Mouse (Mus musculus) myocyte (in vitro differentiated cells): ENCODE data around the gene Tia1. TPM values are rescaled to one million over a fixed set of nuclear protein-coding genes. Genes with fewer than 3 reads are reported as not detected.

Experiments
- H3K27me3 ChIP-seq: one replicate; pipeline ENCODE4 v1.6.1; 2011; ENCODE audit not compliant: control insufficient read depth, insufficient read depth, insufficient read length
- H3K36me3 ChIP-seq: one replicate; pipeline ENCODE4 v1.6.1; 2011; ENCODE audit not compliant: control insufficient read depth, insufficient read depth
- H3K4me2 ChIP-seq: one replicate; pipeline ENCODE4 v1.6.1; 2011; ENCODE audit warnings: low read depth, control low read depth
- H3K4me3 ChIP-seq: one replicate; pipeline ENCODE4 v1.5.1; 2011; ENCODE audit warnings: mild to moderate bottlenecking, control low read depth, moderate library complexity
- H3K79me2 ChIP-seq: one replicate; pipeline ENCODE4 v1.6.1; 2011; ENCODE audit not compliant: control insufficient read depth, insufficient read depth
- H3ac ChIP-seq: one replicate; pipeline ENCODE4 v1.6.1; 2011; ENCODE audit not compliant: control insufficient read depth, insufficient read length
- CEBPB ChIP-seq: IDR thresholded peaks from 2 replicates; pipeline ENCODE4 v1.6.1; 2011; ENCODE audit warnings: mild to moderate bottlenecking, moderate library complexity; ENCODE audit not compliant: poor library complexity, insufficient read depth, severe bottlenecking
- E2F4 ChIP-seq: IDR thresholded peaks from one replicate; pipeline ENCODE4 v1.6.1; 2011; ENCODE audit warnings: mild to moderate bottlenecking, control low read depth, moderate library complexity; ENCODE audit not compliant: insufficient read depth
- MAX ChIP-seq: IDR thresholded peaks from one replicate; pipeline ENCODE4 v1.6.1; 2011; ENCODE audit warnings: low read depth, mild to moderate bottlenecking, control low read depth
- MYOD1 ChIP-seq, 3 experiments: IDR thresholded peaks; one replicate each; pipeline ENCODE4 v1.6.1; 2011; ENCODE audit warnings: control low read depth in 2 of 3, low read depth in 2 of 3, mild to moderate bottlenecking in 2 of 3, moderate library complexity in 1 of 3; ENCODE audit not compliant: insufficient read length in 2 of 3, control insufficient read depth in 1 of 3
- MYOG ChIP-seq, 3 experiments: IDR thresholded peaks; one replicate each; pipeline ENCODE4 v1.6.1; 2011; ENCODE audit warnings: control low read depth in 2 of 3, low read depth in 2 of 3, mild to moderate bottlenecking in 2 of 3; ENCODE audit not compliant: insufficient read length in 2 of 3, control insufficient read depth in 1 of 3, insufficient read depth in 1 of 3
- POLR2A ChIP-seq: IDR thresholded peaks from one replicate; pipeline ENCODE4 v1.6.1; 2011; ENCODE audit warnings: low read depth, mild to moderate bottlenecking, control low read depth, moderate library complexity; ENCODE audit not compliant: insufficient read length
- POLR2AphosphoS2 ChIP-seq: IDR thresholded peaks from one replicate; pipeline ENCODE4 v1.6.1; 2011; ENCODE audit warnings: low read depth, control low read depth; ENCODE audit not compliant: insufficient read length
- REST ChIP-seq: IDR thresholded peaks from one replicate; pipeline ENCODE4 v1.6.1; 2011; ENCODE audit warnings: mild to moderate bottlenecking, control low read depth, moderate library complexity; ENCODE audit not compliant: insufficient read depth, insufficient read length
- SRF ChIP-seq: IDR thresholded peaks from one replicate; pipeline ENCODE4 v1.6.1; 2011; ENCODE audit warnings: low read depth; ENCODE audit not compliant: control insufficient read depth, insufficient read length
- TCF12 ChIP-seq: IDR thresholded peaks from one replicate; pipeline ENCODE4 v1.6.1; 2011; ENCODE audit warnings: mild to moderate bottlenecking, control low read depth; ENCODE audit not compliant: poor library complexity, insufficient read depth, severe bottlenecking
- TCF3 ChIP-seq: IDR thresholded peaks from one replicate; pipeline ENCODE4 v1.6.1; 2011; ENCODE audit warnings: low read depth, control low read depth; ENCODE audit not compliant: insufficient read length
- USF1 ChIP-seq: IDR thresholded peaks from one replicate; pipeline ENCODE4 v1.6.1; 2011; ENCODE audit warnings: low read depth, mild to moderate bottlenecking, control low read depth, moderate library complexity
- polyA plus RNA-seq: library from polyadenylated mRNA; unstranded; fragments of >200 nt; fragmentation: generic; extraction: Trizol; gene quantifications from one replicate; pipeline ENCODE4 v1.2.1, GENCODE M21; 2012; ENCODE audit warnings: missing spikeins

Gene Tia1
- polyA plus RNA-seq, 1 experiment: 12.8 TPM

GRCm38 (mm10) chr6:86456727-86457126 is 52.7 kb downstream of the Tia1 start:
- TF ChIP-seq MYOD1 (IDR thresholded peaks at IDR 0.05; ENCODE audit: control insufficient read depth in 1 of 3, insufficient read length in 2 of 3, low read depth in 2 of 3) (no peak), E2F4 (no peak)
- H3K4me2 ChIP-seq: no peak overlapping the region
- peaks cover 21% of the 10 kb centered on the region for H3K36me3 ChIP-seq
- no peak overlapping the region for H3K4me3 ChIP-seq
- no peaks in the 10 kb centered on the region for H3K27me3 ChIP-seq
- H3ac ChIP-seq: no peak overlapping the region
- H3K79me2 ChIP-seq: no peaks in the 10 kb centered on the region

GRCm38 (mm10) chr6:86463079-86463478 is 59.1 kb downstream of the Tia1 start:
- no peak overlapping the region for H3ac ChIP-seq
- no peak for TF ChIP-seq POLR2A
- no peak for TF ChIP-seq CEBPB
- TF ChIP-seq MYOD1 (IDR thresholded peaks at IDR 0.05; ENCODE audit: control insufficient read depth in 1 of 3, insufficient read length in 2 of 3, low read depth in 2 of 3): peak; percentile 25 to 64 (median 26)
- TF ChIP-seq SRF: no peak
- TF ChIP-seq MAX: no peak
- peak; percentile 22 to 87 (median 83) for TF ChIP-seq MYOG (IDR thresholded peaks at IDR 0.05; ENCODE audit: control insufficient read depth in 1 of 3, insufficient read depth in 1 of 3, insufficient read length in 2 of 3, low read depth in 2 of 3)
- TF ChIP-seq TCF3: no peak
- no peak for TF ChIP-seq POLR2AphosphoS2
- TF ChIP-seq REST: no peak
- TF ChIP-seq TCF12: no peak
- no peak for TF ChIP-seq E2F4
- TF ChIP-seq USF1: no peak
- peaks cover 10% of the 10 kb centered on the region for H3K36me3 ChIP-seq
- H3K4me2 ChIP-seq: peak overlapping the region; percentile 2
- H3K4me3 ChIP-seq: no peak overlapping the region
- no peaks in the 10 kb centered on the region for H3K27me3 ChIP-seq
- H3K79me2 ChIP-seq: no peaks in the 10 kb centered on the region

- H3K36me3 ChIP-seq: no peaks in the 10 kb centered on the region
- no peaks in the 10 kb centered on the region for H3K79me2 ChIP-seq
- peak overlapping the region; percentile 26 for H3ac ChIP-seq
- TF ChIP-seq REST: no peak
- no peak for TF ChIP-seq USF1
- no peak for TF ChIP-seq MYOD1 (IDR thresholded peaks at IDR 0.05; ENCODE audit: control insufficient read depth in 1 of 3, insufficient read length in 2 of 3, low read depth in 2 of 3)
- no peak for TF ChIP-seq TCF12
- TF ChIP-seq POLR2A: no peak
- TF ChIP-seq POLR2AphosphoS2: no peak
- TF ChIP-seq TCF3: no peak
- TF ChIP-seq MYOG (IDR thresholded peaks at IDR 0.05; ENCODE audit: control insufficient read depth in 1 of 3, insufficient read depth in 1 of 3, insufficient read length in 2 of 3, low read depth in 2 of 3): no peak
- no peak for TF ChIP-seq CEBPB
- TF ChIP-seq SRF: no peak
- peak overlapping the region; percentile 53 for H3K4me3 ChIP-seq
- no peaks in the 10 kb centered on the region for H3K27me3 ChIP-seq
- H3K4me2 ChIP-seq: peak overlapping the region; percentile 96
Measured at GRCm38 (mm10) chr6:86471317-86471716, 67.3 kb downstream of the Tia1 start.

- Histone ChIP-seq H3K36me3 (no peaks in the 10 kb centered on the region), H3K79me2 (no peaks in the 10 kb centered on the region), H3K27me3 (no peaks in the 10 kb centered on the region), H3ac (peak overlapping the region; percentile 26), H3K4me2 (peak overlapping the region; percentile 96), H3K4me3 (peak overlapping the region; percentile 53)
- TF ChIP-seq REST (no peak), POLR2A (no peak), POLR2AphosphoS2 (no peak), MAX (no peak), CEBPB (no peak), TCF12 (no peak), SRF (no peak), MYOD1 (IDR thresholded peaks at IDR 0.05; ENCODE audit: control insufficient read depth in 1 of 3, insufficient read length in 2 of 3, low read depth in 2 of 3) (no peak), TCF3 (no peak), E2F4 (no peak), USF1 (no peak), MYOG (IDR thresholded peaks at IDR 0.05; ENCODE audit: control insufficient read depth in 1 of 3, insufficient read depth in 1 of 3, insufficient read length in 2 of 3, low read depth in 2 of 3) (no peak)
Measured at GRCm38 (mm10) chr6:86471760-86472099, 67.7 kb downstream of the Tia1 start.

GRCm38 (mm10) chr6:86472100-86472955 is 68.3 kb downstream of the Tia1 start:
- Histone ChIP-seq H3K4me2 (peak overlapping the region; percentile 97), H3ac (peak overlapping the region; percentile 26), H3K27me3 (no peaks in the 10 kb centered on the region), H3K36me3 (no peaks in the 10 kb centered on the region), H3K79me2 (no peaks in the 10 kb centered on the region), H3K4me3 (peak overlapping the region; percentile 53)
- TF ChIP-seq REST (peak; percentile 24), CEBPB (no peak), TCF12 (no peak), POLR2AphosphoS2 (peak; percentile 96), MAX (no peak), MYOG (IDR thresholded peaks at IDR 0.05; ENCODE audit: control insufficient read depth in 1 of 3, insufficient read depth in 1 of 3, insufficient read length in 2 of 3, low read depth in 2 of 3) (peak in 1 of 3 experiments; percentile 73), USF1 (peak; percentile 91), E2F4 (peak; percentile 70), POLR2A (peak; percentile 85), TCF3 (no peak), MYOD1 (IDR thresholded peaks at IDR 0.05; ENCODE audit: control insufficient read depth in 1 of 3, insufficient read length in 2 of 3, low read depth in 2 of 3) (peak in 2 of 3 experiments; percentile 43 to 68), SRF (peak; percentile 65)
